Mouse (Mus musculus) limb, embryonic 14.5 days (tissue): ENCODE results near the gene Pbld1. TPM values are rescaled to one million over a fixed set of nuclear protein-coding genes. Genes with fewer than 3 reads are reported as not detected.

Experiments
- ATAC-seq: fragments of 200-750 bp; cut with Nextera tagmentation; 2 replicates; pipeline ENCODE4 v1.8.0; 2017; ENCODE audit warnings: low read depth, moderate number of reproducible peaks, moderate TSS enrichment; ENCODE audit not compliant: low FRiP score
- DNase-seq: peaks from one replicate; pipeline ENCODE4 v3.0.0-alpha.2; 2015; ENCODE audit warnings: low spot score
- H3K27ac ChIP-seq: fragments of 300-500 bp; sonication (generic); replicated peaks from 2 replicates; pipeline ENCODE4 v1.5.1; 2014; ENCODE audit warnings: low read depth, mild to moderate bottlenecking, low read length, moderate library complexity, mixed read lengths
- H3K27me3 ChIP-seq: fragments of 300-500 bp; sonication (generic); 2 replicates; pipeline ENCODE4 v1.6.1; 2014; ENCODE audit warnings: low read length, mixed read lengths; ENCODE audit not compliant: control insufficient read depth, insufficient read depth
- H3K36me3 ChIP-seq: fragments of 300-500 bp; sonication (generic); 2 replicates; pipeline ENCODE4 v1.6.1; 2014; ENCODE audit warnings: mild to moderate bottlenecking, low read length, moderate library complexity, mixed read lengths; ENCODE audit not compliant: control insufficient read depth, insufficient read depth
- H3K4me1 ChIP-seq: fragments of 300-500 bp; sonication (generic); 2 replicates; pipeline ENCODE4 v1.6.1; 2014; ENCODE audit warnings: antibody characterized with exemption, low read length, mixed read lengths; ENCODE audit not compliant: control insufficient read depth, insufficient read depth
- H3K4me2 ChIP-seq: fragments of 300-500 bp; sonication (generic); replicated peaks from 2 replicates; pipeline ENCODE4 v1.6.1; 2014; ENCODE audit warnings: low read depth, mild to moderate bottlenecking, low read length, moderate library complexity; ENCODE audit not compliant: severe bottlenecking
- H3K4me3 ChIP-seq: fragments of 300-500 bp; sonication (generic); replicated peaks from 2 replicates; pipeline ENCODE4 v1.5.1; 2014; ENCODE audit warnings: low read length
- H3K9ac ChIP-seq: fragments of 300-500 bp; sonication (generic); 2 replicates; pipeline ENCODE4 v1.6.1; 2014; ENCODE audit warnings: mild to moderate bottlenecking, low read depth, low read length, moderate library complexity; ENCODE audit not compliant: severe bottlenecking
- H3K9me3 ChIP-seq: fragments of 300-500 bp; sonication (generic); 2 replicates; pipeline ENCODE4 v1.6.1; 2016; ENCODE audit warnings: low read length; ENCODE audit not compliant: control insufficient read depth
- POLR2A ChIP-seq: fragments of 200-500 bp; IDR thresholded peaks from 2 replicates; pipeline ENCODE4 v1.8.0; 2012; ENCODE audit warnings: inconsistent platforms, mild to moderate bottlenecking, moderate library complexity, borderline replicate concordance; ENCODE audit not compliant: insufficient read depth, insufficient read length; ENCODE audit errors: extremely low read depth
- WGBS: fragments of 180-500 bp; shearing (Covaris S2); extraction: QIAGEN DNeasy Blood & Tissue Kit; methylation state at CpG from one replicate; pipeline ENCODE4 v1.1.7; 2014; 5-methylcytosine and 5-hydroxymethylcytosine counted together
- polyA plus RNA-seq, 2 experiments: library from polyadenylated mRNA; depleted of rRNA in 1 of 2; stranded (reverse) in 1 of 2; unstranded in 1 of 2; fragments of >200 nt; fragmentation: Nextera tagmentation in 1 of 2; extraction: Ambion mirVana in 1 of 2; gene quantifications; 2 replicates each; pipeline versions ENCODE4 v1.2.1 to v1.2.3; 2012 to 2014

The Pbld1 gene
- polyA plus RNA-seq, 2 experiments, result 0.23 to 0.78 TPM

DNA sequence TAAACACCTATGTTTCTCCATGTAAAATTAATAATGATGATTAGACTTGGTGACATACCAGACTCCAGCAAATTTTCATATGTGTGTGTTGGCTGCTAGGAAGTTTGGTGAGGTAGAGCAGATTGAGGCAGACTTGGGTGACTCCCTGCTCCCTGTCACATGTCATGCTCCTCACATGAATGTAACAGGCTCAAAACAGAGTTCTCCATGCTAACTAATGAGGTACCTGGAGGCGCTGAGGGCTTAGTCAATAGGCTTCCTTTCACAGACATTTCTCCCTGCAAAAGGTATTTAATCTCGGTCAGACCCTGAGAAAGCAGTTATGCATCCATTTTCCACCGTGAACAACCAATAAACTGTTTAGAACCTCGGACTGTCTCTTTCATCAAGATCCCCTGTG is 31.6 kb upstream of the Pbld1 start:
- Histone ChIP-seq H3K4me1 (peaks cover 11% of the 10 kb centered on the region), H3K4me3 (no peak overlapping the region), H3K9me3 (no peaks in the 10 kb centered on the region), H3K4me2 (no peak overlapping the region), H3K27ac (no peak overlapping the region), H3K9ac (no peak overlapping the region), H3K36me3 (no peaks in the 10 kb centered on the region), H3K27me3 (no peaks in the 10 kb centered on the region)
- ATAC-seq (no peak), DNase-seq (no peak)
- TF ChIP-seq POLR2A, result no peak
- 65% methylated on average over 4 of the region's 4 CpGs for WGBS

DNA sequence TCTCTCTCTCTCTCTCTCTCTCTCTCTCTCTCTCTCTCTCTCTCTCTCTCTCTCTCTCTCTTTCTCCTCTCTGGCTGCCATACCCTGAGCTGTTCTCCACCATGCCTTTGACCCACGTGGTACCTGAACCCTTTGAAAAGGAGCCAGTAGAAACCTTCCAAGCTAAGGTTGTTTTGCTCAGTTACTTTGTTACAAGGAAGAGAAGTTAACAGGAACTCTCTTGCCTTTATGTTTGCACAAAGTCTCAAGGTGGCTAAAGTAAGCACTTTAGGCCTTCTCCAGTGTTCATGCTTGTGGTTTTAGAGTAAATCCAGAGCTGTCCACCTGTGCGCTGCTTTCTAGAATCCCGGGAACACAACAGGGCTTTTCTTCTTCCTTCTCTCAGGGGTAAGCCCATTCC is 27.7 kb upstream of the Pbld1 start:
- no peaks in the 10 kb centered on the region for H3K36me3 ChIP-seq
- H3K9me3 ChIP-seq, result no peaks in the 10 kb centered on the region
- H3K4me3 ChIP-seq, result no peak overlapping the region
- TF ChIP-seq POLR2A, result no peak
- no peak overlapping the region for H3K9ac ChIP-seq
- no peaks in the 10 kb centered on the region for H3K4me1 ChIP-seq
- WGBS, result 74% methylated on average over 3 of the region's 3 CpGs
- no peak overlapping the region for H3K27ac ChIP-seq
- H3K27me3 ChIP-seq, result no peaks in the 10 kb centered on the region
- DNase-seq, result no peak
- H3K4me2 ChIP-seq, result no peak overlapping the region
- ATAC-seq, result no peak

DNA sequence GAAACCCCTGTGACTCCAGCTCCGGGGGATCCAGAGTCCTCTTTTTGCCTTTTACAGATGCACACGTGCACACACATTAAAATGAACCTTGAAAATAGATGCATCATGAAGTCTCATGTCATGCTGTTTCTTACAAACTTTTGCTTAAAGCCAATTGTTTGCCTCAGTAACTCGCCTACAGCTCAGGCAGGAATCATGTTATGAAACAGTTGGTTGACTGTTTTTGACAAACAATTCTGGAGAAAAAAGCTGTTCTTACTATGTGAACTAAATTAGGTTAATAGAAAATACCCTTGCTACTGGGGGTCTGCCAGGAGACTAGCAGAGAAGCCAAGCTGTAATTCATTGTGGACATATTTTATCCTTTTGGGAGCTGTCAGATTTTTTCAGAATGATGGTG is 27.0 kb upstream of the Pbld1 start:
- Histone ChIP-seq H3K36me3 (no peaks in the 10 kb centered on the region), H3K27ac (no peak overlapping the region), H3K9ac (no peak overlapping the region), H3K4me3 (no peak overlapping the region), H3K4me2 (no peak overlapping the region), H3K27me3 (no peaks in the 10 kb centered on the region), H3K4me1 (no peaks in the 10 kb centered on the region), H3K9me3 (no peaks in the 10 kb centered on the region)
- DNase-seq (no peak), ATAC-seq (no peak)
- WGBS, result 74% methylated on average over 3 of the region's 3 CpGs
- TF ChIP-seq POLR2A, result no peak

GRCm38 (mm10) chr10:63038571-63039320 is 21.2 kb upstream of the Pbld1 start:
- no peaks in the 10 kb centered on the region for H3K9me3 ChIP-seq
- ATAC-seq (no peak), DNase-seq (no peak)
- no peaks in the 10 kb centered on the region for H3K27me3 ChIP-seq
- no peaks in the 10 kb centered on the region for H3K36me3 ChIP-seq
- no peaks in the 10 kb centered on the region for H3K4me1 ChIP-seq
- H3K27ac ChIP-seq, result no peak overlapping the region
- TF ChIP-seq POLR2A, result no peak
- no peak overlapping the region for H3K4me2 ChIP-seq
- no peak overlapping the region for H3K9ac ChIP-seq
- WGBS, result 65% methylated on average over 14 of the region's 14 CpGs
- H3K4me3 ChIP-seq, result no peak overlapping the region

GRCm38 (mm10) chr10:63039867-63040628 is 19.9 kb upstream of the Pbld1 start:
- ATAC-seq, result no peak
- no peak overlapping the region for H3K9ac ChIP-seq
- no peak overlapping the region for H3K4me2 ChIP-seq
- no peak for DNase-seq
- no peak overlapping the region for H3K4me3 ChIP-seq
- no peaks in the 10 kb centered on the region for H3K27me3 ChIP-seq
- WGBS, result 79% methylated on average over 5 of the region's 5 CpGs
- no peaks in the 10 kb centered on the region for H3K4me1 ChIP-seq
- TF ChIP-seq POLR2A, result no peak
- no peaks in the 10 kb centered on the region for H3K9me3 ChIP-seq
- H3K36me3 ChIP-seq, result no peaks in the 10 kb centered on the region
- H3K27ac ChIP-seq, result no peak overlapping the region
